Mouse (Mus musculus) neural tube, embryonic 13.5 days (tissue): Measurements from ENCODE around the gene Stat2. TPM values are rescaled to one million over a fixed set of nuclear protein-coding genes. Genes with fewer than 3 reads are reported as not detected.
A peak's percentile ranks its signal among the peaks of the same experiment; 100 is the strongest.

Experiments
- ATAC-seq: fragments of 200-750 bp; cut with Nextera tagmentation; 2 replicates; pipeline ENCODE4 v1.8.0; 2017; ENCODE audit warnings: low read depth, mild to moderate bottlenecking, moderate TSS enrichment, moderate library complexity
- H3K27ac ChIP-seq: fragments of 300-500 bp; sonication (generic); replicated peaks from 2 replicates; pipeline ENCODE4 v1.5.1; 2015; ENCODE audit warnings: moderate library complexity, mild to moderate bottlenecking, inconsistent platforms
- H3K27me3 ChIP-seq: fragments of 300-500 bp; sonication (generic); 2 replicates; pipeline ENCODE4 v1.6.1; 2015; ENCODE audit warnings: mild to moderate bottlenecking, inconsistent platforms
- H3K36me3 ChIP-seq: fragments of 300-500 bp; sonication (generic); 2 replicates; pipeline ENCODE4 v1.6.1; 2015; ENCODE audit warnings: mild to moderate bottlenecking, inconsistent platforms
- H3K4me1 ChIP-seq: fragments of 300-500 bp; sonication (generic); replicated peaks from 2 replicates; pipeline ENCODE4 v1.6.1; 2015; ENCODE audit warnings: inconsistent platforms
- H3K4me2 ChIP-seq: fragments of 300-500 bp; sonication (generic); 2 replicates; pipeline ENCODE4 v1.6.1; 2015; ENCODE audit warnings: inconsistent platforms, mild to moderate bottlenecking, moderate library complexity
- H3K4me3 ChIP-seq: fragments of 300-500 bp; sonication (generic); 2 replicates; pipeline ENCODE4 v1.5.1; 2015; ENCODE audit warnings: mild to moderate bottlenecking, inconsistent platforms
- H3K9ac ChIP-seq: fragments of 300-500 bp; sonication (generic); 2 replicates; pipeline ENCODE4 v1.6.1; 2015; ENCODE audit warnings: moderate library complexity, mild to moderate bottlenecking, inconsistent platforms
- H3K9me3 ChIP-seq: fragments of 300-500 bp; sonication (generic); 2 replicates; pipeline ENCODE4 v1.6.1; 2016; ENCODE audit warnings: inconsistent platforms
- WGBS: fragments of 180-500 bp; shearing (Covaris S2); methylation state at CpG from one replicate; pipeline ENCODE4 v1.1.7; 2015; 5-methylcytosine and 5-hydroxymethylcytosine counted together
- polyA plus RNA-seq: library from polyadenylated mRNA; unstranded; fragments of >200 nt; fragmentation: Nextera tagmentation; extraction: Ambion mirVana; gene quantifications from 2 replicates; pipeline ENCODE4 v1.2.1, GENCODE M21; 2015

Stat2 gene
- polyA plus RNA-seq = 22.6 and 23.7 TPM in 2 replicates

DNA sequence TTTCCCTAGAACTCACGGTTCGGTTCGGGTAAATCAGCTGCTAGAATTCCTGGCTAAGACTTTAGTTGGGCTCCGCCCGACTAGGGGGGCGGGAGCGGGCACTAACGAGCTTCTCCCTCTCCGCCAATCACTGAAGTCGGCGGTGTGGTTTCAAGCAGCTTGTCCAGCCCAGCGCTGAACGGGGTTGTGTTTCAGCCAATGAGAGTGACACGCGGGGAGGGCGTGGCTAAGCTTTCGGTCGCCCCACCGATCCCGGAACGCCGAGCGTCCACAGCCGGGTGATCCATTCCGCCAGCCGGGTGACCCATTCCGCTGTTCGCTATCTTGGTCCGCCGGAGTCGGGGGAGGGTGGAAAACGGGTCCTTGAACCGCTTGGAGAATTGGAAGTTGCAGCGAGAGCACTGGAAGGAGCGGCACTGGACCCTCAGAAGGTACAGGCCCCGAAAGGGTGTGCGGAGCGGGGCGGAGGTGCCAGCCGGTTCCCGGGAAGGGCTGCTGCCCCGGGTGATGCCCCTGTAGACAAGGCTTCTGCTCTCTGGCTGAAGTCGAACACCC, at the start of gene Stat2:
TSS of gene Stat2 (plus strand) at position 273 of the 555 bp plus-strand sequence.
- no peaks in the 10 kb centered on the region for H3K27me3 ChIP-seq
- H3K4me3 ChIP-seq = peak within 1 kb of the TSS; percentile 79
- H3K4me1 ChIP-seq = peaks cover 11% of the 10 kb centered on the region; the same call in 1 of the 2 replicates
- no peaks in the 10 kb centered on the region for H3K36me3 ChIP-seq
- ATAC-seq = peak; percentile 99
- H3K27ac ChIP-seq = peak within 1 kb of the TSS; percentile 88
- no peaks in the 10 kb centered on the region for H3K9me3 ChIP-seq
- WGBS = under 1% methylated on average over 43 of the region's 43 CpGs
- H3K9ac ChIP-seq = peak within 1 kb of the TSS; percentile 86
- peak within 1 kb of the TSS; percentile 62 for H3K4me2 ChIP-seq

DNA sequence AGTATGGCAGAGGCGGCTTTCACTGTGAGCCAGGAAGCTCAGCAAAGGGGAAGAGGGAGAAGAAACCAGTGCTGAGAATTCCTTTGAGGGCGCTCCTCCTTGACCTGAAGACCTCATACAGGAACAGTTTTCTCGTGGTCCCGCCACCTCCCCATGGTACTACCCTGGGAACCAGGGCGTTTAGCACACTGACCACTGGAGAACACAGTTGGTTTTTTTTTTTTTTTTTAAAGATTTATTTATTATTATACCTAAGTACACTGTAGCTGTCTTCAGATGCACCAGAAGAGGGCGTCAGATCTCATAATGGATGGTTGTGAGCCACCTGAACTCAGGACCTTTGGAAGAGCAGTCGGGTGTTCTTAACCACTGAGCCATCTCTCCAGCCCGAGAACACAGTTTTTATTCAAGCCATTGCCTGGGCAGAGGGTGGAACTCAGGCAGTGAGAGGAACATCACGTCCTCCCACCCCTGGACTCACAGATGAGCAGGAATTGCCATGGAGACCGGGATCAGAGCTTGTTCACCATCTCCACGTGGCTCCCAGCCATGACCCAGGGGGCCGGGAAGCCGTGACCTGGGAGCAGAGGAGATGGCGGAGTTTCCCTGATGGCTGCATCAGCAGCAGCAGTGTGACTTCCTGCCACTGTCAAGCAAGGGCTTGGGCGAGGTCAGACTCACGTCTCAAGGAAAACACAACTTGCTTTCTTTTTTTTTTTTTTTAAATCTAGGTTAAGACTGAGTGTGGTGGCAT, 48.6 kb upstream of the Stat2 start:
- no peak overlapping the region for H3K27ac ChIP-seq
- H3K4me1 ChIP-seq = no peaks in the 10 kb centered on the region
- WGBS = 62% methylated on average over 16 of the region's 16 CpGs
- H3K27me3 ChIP-seq = no peaks in the 10 kb centered on the region
- no peaks in the 10 kb centered on the region for H3K36me3 ChIP-seq
- H3K4me3 ChIP-seq = no peak overlapping the region
- no peak for ATAC-seq
- H3K9me3 ChIP-seq = no peaks in the 10 kb centered on the region
- no peak overlapping the region for H3K9ac ChIP-seq
- H3K4me2 ChIP-seq = no peak overlapping the region

- no peak for ATAC-seq
- no peaks in the 10 kb centered on the region for H3K4me1 ChIP-seq
- H3K9me3 ChIP-seq = no peaks in the 10 kb centered on the region
- 62% methylated on average over 5 of the region's 5 CpGs for WGBS
- H3K9ac ChIP-seq = no peak overlapping the region
- H3K4me3 ChIP-seq = no peak overlapping the region
- H3K4me2 ChIP-seq = no peak overlapping the region
- H3K27ac ChIP-seq = no peak overlapping the region
- H3K36me3 ChIP-seq = no peaks in the 10 kb centered on the region
- no peaks in the 10 kb centered on the region for H3K27me3 ChIP-seq
These were observed 45.3 kb upstream of the Stat2 start for GRCm38 (mm10) chr10:128225064-128225463.

GRCm38 (mm10) chr10:128225538-128225937, 44.8 kb upstream of the Stat2 start, which contains the start of gene Mip:
Mip (plus strand) TSS chr10:128225838.
- no peaks in the 10 kb centered on the region for H3K4me1 ChIP-seq
- H3K9me3 ChIP-seq = no peaks in the 10 kb centered on the region
- H3K4me3 ChIP-seq = no peak within 1 kb of the TSS
- no peak within 1 kb of the TSS for H3K9ac ChIP-seq
- ATAC-seq = no peak
- 53% methylated on average over 4 of the region's 4 CpGs for WGBS
- H3K27me3 ChIP-seq = no peaks in the 10 kb centered on the region
- H3K36me3 ChIP-seq = no peaks in the 10 kb centered on the region
- H3K4me2 ChIP-seq = no peak within 1 kb of the TSS
- no peak within 1 kb of the TSS for H3K27ac ChIP-seq

DNA sequence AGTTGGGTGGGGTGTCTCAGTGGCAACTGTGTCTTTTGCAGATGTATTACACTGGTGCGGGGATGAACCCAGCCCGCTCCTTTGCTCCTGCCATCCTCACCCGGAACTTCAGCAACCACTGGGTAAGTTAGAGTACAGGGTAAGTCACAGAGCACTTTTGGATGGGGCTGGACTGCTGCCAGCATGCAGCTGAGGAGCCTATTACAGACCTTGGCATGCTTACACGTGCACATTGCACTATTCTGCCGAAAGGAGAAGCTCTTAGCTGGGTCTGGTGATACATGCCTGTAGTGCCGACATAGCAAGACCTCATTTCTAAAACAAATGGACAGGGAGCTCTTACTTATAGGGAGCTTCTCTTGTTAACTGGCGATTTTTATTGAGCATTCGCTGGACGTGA, 42.8 kb upstream of the Stat2 start:
- WGBS = 83% methylated on average over 9 of the region's 9 CpGs
- no peaks in the 10 kb centered on the region for H3K9me3 ChIP-seq
- H3K4me2 ChIP-seq = no peak overlapping the region
- no peak overlapping the region for H3K9ac ChIP-seq
- peaks cover 6% of the 10 kb centered on the region; the same call in 1 of the 2 replicates for H3K4me1 ChIP-seq
- no peak for ATAC-seq
- H3K27ac ChIP-seq = no peak overlapping the region
- no peaks in the 10 kb centered on the region for H3K36me3 ChIP-seq
- H3K27me3 ChIP-seq = no peaks in the 10 kb centered on the region
- no peak overlapping the region for H3K4me3 ChIP-seq

- Histone ChIP-seq H3K27ac (no peak overlapping the region), H3K4me1 (peaks cover 9% of the 10 kb centered on the region), H3K27me3 (no peaks in the 10 kb centered on the region), H3K9ac (no peak overlapping the region), H3K4me3 (no peak overlapping the region), H3K36me3 (no peaks in the 10 kb centered on the region), H3K4me2 (no peak overlapping the region), H3K9me3 (no peaks in the 10 kb centered on the region)
- no peak for ATAC-seq
- 92% methylated on average over 8 of the region's 8 CpGs for WGBS
These were observed 42.4 kb upstream of the Stat2 start for GRCm38 (mm10) chr10:128228009-128228408.

DNA sequence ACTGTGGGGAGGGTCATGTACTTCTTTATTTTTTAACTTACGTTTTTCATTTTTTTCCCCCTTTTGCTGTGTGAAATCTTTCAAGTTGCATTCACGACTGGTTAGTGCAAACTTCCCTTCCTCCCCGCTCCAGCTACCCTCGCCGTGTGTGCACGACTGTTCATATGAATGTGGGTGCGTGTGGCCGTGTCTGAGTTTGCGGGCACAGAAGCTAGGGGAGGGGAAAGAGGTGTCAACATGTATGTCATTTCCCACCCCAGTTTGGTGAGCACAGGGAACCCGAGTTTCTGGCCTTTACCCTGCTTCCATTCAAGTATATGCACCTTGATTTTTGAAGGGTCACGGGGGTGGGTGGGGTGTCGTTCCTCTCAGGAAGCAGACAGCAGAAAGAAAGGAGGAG, 39.8 kb upstream of the Stat2 start:
- Histone ChIP-seq H3K36me3 (no peaks in the 10 kb centered on the region), H3K9ac (peak overlapping the region; percentile 82; the same call in 1 of the 2 replicates), H3K9me3 (no peaks in the 10 kb centered on the region), H3K4me2 (no peak overlapping the region), H3K27ac (no peak overlapping the region), H3K4me3 (no peak overlapping the region), H3K4me1 (peaks cover 10% of the 10 kb centered on the region), H3K27me3 (no peaks in the 10 kb centered on the region)
- ATAC-seq = no peak
- WGBS = 79% methylated on average over 12 of the region's 12 CpGs

- no peak for ATAC-seq
- Histone ChIP-seq H3K9me3 (no peaks in the 10 kb centered on the region), H3K27me3 (no peaks in the 10 kb centered on the region), H3K4me1 (peaks cover 10% of the 10 kb centered on the region), H3K9ac (peak overlapping the region; percentile 82; the same call in 1 of the 2 replicates), H3K27ac (0 out of 2 replicates have a peak overlapping the region, but pooled peaks have one; percentile 93), H3K4me3 (peak overlapping the region; percentile 75), H3K4me2 (peak overlapping the region; percentile 69), H3K36me3 (no peaks in the 10 kb centered on the region)
- WGBS = 16% methylated on average over 5 of the region's 5 CpGs
These were observed 39.2 kb upstream of the Stat2 start for GRCm38 (mm10) chr10:128231146-128231545.

- H3K9me3 ChIP-seq = no peaks in the 10 kb centered on the region
These were observed 38.5 kb upstream of the Stat2 start, which contains the start of gene Timeless for GRCm38 (mm10) chr10:128231697-128232419. Timeless (plus strand) TSS chr10:128232065.

DNA sequence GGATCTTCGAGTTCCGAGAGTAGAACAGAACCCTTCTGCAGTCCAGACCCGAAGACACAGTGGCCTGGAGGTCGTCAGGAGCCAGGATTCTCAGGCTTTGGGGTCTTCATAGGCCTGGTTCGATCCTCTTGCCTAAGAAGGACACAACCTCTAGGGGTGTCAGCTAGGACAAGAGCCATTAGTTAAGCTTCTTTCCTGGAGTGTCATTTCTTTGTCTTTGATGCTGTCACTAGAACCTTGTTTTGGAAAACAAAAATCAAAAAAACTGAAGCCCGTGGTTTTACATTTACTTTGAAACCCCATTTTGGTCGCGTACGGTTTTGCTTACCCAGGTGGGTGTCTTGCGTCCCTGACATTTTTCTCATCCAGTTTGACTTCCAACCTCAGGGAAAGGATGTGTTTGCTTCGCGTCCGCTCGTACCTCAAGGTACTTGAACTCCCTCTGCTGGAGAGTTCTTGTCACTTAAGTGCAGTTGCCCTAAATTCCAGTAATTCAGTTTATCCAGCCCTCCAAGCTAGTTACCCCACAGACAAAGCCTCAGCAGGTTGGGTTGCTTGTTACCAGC, 37.9 kb upstream of the Stat2 start:
- H3K9me3 ChIP-seq = no peaks in the 10 kb centered on the region
- H3K27ac ChIP-seq = peak overlapping the region; percentile 93
- WGBS = under 1% methylated on average over 14 of the region's 14 CpGs
- H3K36me3 ChIP-seq = no peaks in the 10 kb centered on the region
- H3K4me2 ChIP-seq = peak overlapping the region; percentile 69
- ATAC-seq = peak; percentile 75
- H3K4me1 ChIP-seq = peaks cover 10% of the 10 kb centered on the region
- no peaks in the 10 kb centered on the region for H3K27me3 ChIP-seq
- peak overlapping the region; percentile 75 for H3K4me3 ChIP-seq
- H3K9ac ChIP-seq = peak overlapping the region; percentile 82

More at GRCm38 (mm10) chr10:128231697-128232419, 38.5 kb upstream of the Stat2 start, which contains the start of gene Timeless:
- WGBS = under 1% methylated on average over 55 of the region's 58 CpGs
- peak within 1 kb of the TSS; percentile 82 for H3K9ac ChIP-seq
- peak within 1 kb of the TSS; percentile 75 for H3K4me3 ChIP-seq
- peak within 1 kb of the TSS; percentile 69 for H3K4me2 ChIP-seq
- peaks cover 10% of the 10 kb centered on the region for H3K4me1 ChIP-seq
- H3K36me3 ChIP-seq = no peaks in the 10 kb centered on the region
- H3K27me3 ChIP-seq = no peaks in the 10 kb centered on the region
- H3K27ac ChIP-seq = peak within 1 kb of the TSS; percentile 93
- ATAC-seq = peak; percentile 93

DNA sequence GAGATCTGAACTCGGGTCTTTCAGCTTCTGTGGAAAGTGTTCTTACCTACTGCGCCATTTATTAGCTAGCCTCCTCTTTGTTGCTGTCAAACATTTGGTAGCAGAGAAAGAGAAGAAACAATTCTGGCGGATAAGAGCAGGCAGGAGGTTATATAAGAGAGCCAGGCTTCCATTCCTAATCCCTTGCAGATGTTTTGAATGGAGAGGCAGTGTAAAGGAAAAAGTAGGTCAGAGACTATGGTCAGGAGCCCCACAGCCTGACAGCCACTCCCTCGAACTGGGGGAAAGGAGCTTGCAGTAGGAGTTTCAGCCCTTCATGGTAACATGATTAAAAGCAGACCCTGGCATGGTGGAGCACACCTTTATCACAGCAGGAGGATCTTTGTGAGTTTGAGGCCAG, 34.0 kb upstream of the Stat2 start:
- Histone ChIP-seq H3K4me3 (no peak overlapping the region), H3K27ac (no peak overlapping the region), H3K9me3 (no peaks in the 10 kb centered on the region), H3K4me2 (no peak overlapping the region), H3K9ac (no peak overlapping the region), H3K36me3 (peaks cover 17% of the 10 kb centered on the region), H3K27me3 (no peaks in the 10 kb centered on the region), H3K4me1 (peaks cover 6% of the 10 kb centered on the region)
- no peak for ATAC-seq
- 81% methylated on average over 4 of the region's 4 CpGs for WGBS
